Mouse (Mus musculus): ENCODE measurements at regions not wholly inside any gene's neighbourhood (a gene's known extent, or its start where the extent isn't known, plus 50 kb on each side); places are given as distances from the start of the nearest gene placed in this dataset.

GRCm38 (mm10) chr14:71065669-71066068, 466.0 kb upstream of the Fam160b2 start:
- TF ChIP-seq POLR2A (IDR thresholded peaks at IDR 0.05; ENCODE audit: borderline replicate concordance, extremely low read depth, insufficient read depth, insufficient read length, poor library complexity, severe bottlenecking) (no peak), CTCF (IDR thresholded peaks at IDR 0.05; ENCODE audit: borderline replicate concordance, extremely low read depth, insufficient read depth, insufficient read length) (no peak)

All from brain, embryonic 14.5 days (tissue).